Mouse (Mus musculus) liver, embryonic 16.5 days (tissue): ENCODE results near the gene Slc2a3. TPM values are rescaled to one million over a fixed set of nuclear protein-coding genes. Genes with fewer than 3 reads are reported as not detected.
"Not testable (repeated sequence)": the region's sequence is repeated elsewhere in the genome, so short reads cannot be mapped to it uniquely, and the experiment has no call there.

Experiments used
- ATAC-seq: fragments of 200-750 bp; cut with Nextera tagmentation; 2 replicates; pipeline ENCODE4 v1.8.0; 2017; ENCODE audit warnings: low read depth, mild to moderate bottlenecking, moderate number of reproducible peaks, moderate library complexity
- H3K27ac ChIP-seq: fragments of 300-500 bp; sonication (generic); 2 replicates; pipeline ENCODE4 v1.5.1; 2014; ENCODE audit warnings: mild to moderate bottlenecking, low read length
- H3K27me3 ChIP-seq: fragments of 300-500 bp; sonication (generic); 2 replicates; pipeline ENCODE4 v1.6.1; 2014; ENCODE audit warnings: low read depth, low read length, mixed read lengths; ENCODE audit not compliant: control insufficient read depth, insufficient read depth
- H3K36me3 ChIP-seq: fragments of 300-500 bp; sonication (generic); 2 replicates; pipeline ENCODE4 v1.6.1; 2014; ENCODE audit warnings: mild to moderate bottlenecking; ENCODE audit not compliant: control insufficient read depth, insufficient read depth
- H3K4me1 ChIP-seq: fragments of 300-500 bp; sonication (generic); 2 replicates; pipeline ENCODE4 v1.6.1; 2014; ENCODE audit warnings: low read depth, low read length, mixed read lengths; ENCODE audit not compliant: control insufficient read depth
- H3K4me2 ChIP-seq: fragments of 300-500 bp; sonication (generic); 2 replicates; pipeline ENCODE4 v1.6.1; 2014; ENCODE audit warnings: low read depth, low read length, mixed read lengths
- H3K4me3 ChIP-seq: fragments of 300-500 bp; sonication (generic); 2 replicates; pipeline ENCODE4 v1.5.1; 2014; ENCODE audit warnings: low read depth, mild to moderate bottlenecking, low read length
- H3K9ac ChIP-seq: fragments of 300-500 bp; sonication (generic); 2 replicates; pipeline ENCODE4 v1.6.1; 2014; ENCODE audit warnings: low read depth, low read length
- H3K9me3 ChIP-seq: fragments of 300-500 bp; sonication (generic); replicated peaks from 2 replicates; pipeline ENCODE4 v1.6.1; 2016; ENCODE audit warnings: low read length; ENCODE audit not compliant: control insufficient read depth
- WGBS: fragments of 180-500 bp; shearing (Covaris S2); extraction: QIAGEN DNeasy Blood & Tissue Kit; methylation state at CpG from one replicate; pipeline ENCODE4 v1.1.7; 2014; ENCODE audit not compliant: insufficient replicate concordance; 5-methylcytosine and 5-hydroxymethylcytosine counted together
- polyA plus RNA-seq: library from polyadenylated mRNA; unstranded; fragments of >200 nt; fragmentation: Nextera tagmentation; extraction: Ambion mirVana; gene quantifications from 2 replicates; pipeline ENCODE4 v1.2.1, GENCODE M21; 2015

The Slc2a3 gene
- polyA plus RNA-seq, 1 experiment from 2014 or later: 13.0 TPM

GRCm38 (mm10) chr6:122707036-122707800 lies 94.2 kb downstream of the Slc2a3 start, which contains the start of gene Nanog:
TSS of gene Nanog (plus strand) at chr6:122707489.
- no peak within 1 kb of the TSS for H3K4me2 ChIP-seq
- no peak for ATAC-seq
- no peaks in the 10 kb centered on the region for H3K36me3 ChIP-seq
- H3K9me3 ChIP-seq: no peaks in the 10 kb centered on the region
- H3K27me3 ChIP-seq: no peaks in the 10 kb centered on the region
- H3K27ac ChIP-seq: no peak within 1 kb of the TSS
- no peaks in the 10 kb centered on the region for H3K4me1 ChIP-seq
- WGBS: 25% methylated on average over 12 of the region's 12 CpGs
- no peak within 1 kb of the TSS for H3K9ac ChIP-seq
- no peak within 1 kb of the TSS for H3K4me3 ChIP-seq

GRCm38 (mm10) chr6:122706337-122706840 lies 95.1 kb downstream of the Slc2a3 start:
- H3K27ac ChIP-seq: no peak overlapping the region
- 63% methylated on average over 12 of the region's 12 CpGs for WGBS
- H3K9me3 ChIP-seq: no peaks in the 10 kb centered on the region
- no peak overlapping the region for H3K9ac ChIP-seq
- ATAC-seq: no peak
- no peak overlapping the region for H3K4me2 ChIP-seq
- no peaks in the 10 kb centered on the region for H3K36me3 ChIP-seq
- H3K4me1 ChIP-seq: no peaks in the 10 kb centered on the region
- H3K4me3 ChIP-seq: no peak overlapping the region
- no peaks in the 10 kb centered on the region for H3K27me3 ChIP-seq

GRCm38 (mm10) chr6:122703706-122704105 lies 97.7 kb downstream of the Slc2a3 start:
- Histone ChIP-seq H3K4me3 (no peak overlapping the region), H3K27me3 (no peaks in the 10 kb centered on the region), H3K36me3 (no peaks in the 10 kb centered on the region), H3K27ac (no peak overlapping the region), H3K4me1 (no peaks in the 10 kb centered on the region), H3K4me2 (no peak overlapping the region), H3K9me3 (no peaks in the 10 kb centered on the region), H3K9ac (no peak overlapping the region)
- 29% methylated on average over 1 of the region's 1 CpGs for WGBS
- ATAC-seq: no peak

DNA sequence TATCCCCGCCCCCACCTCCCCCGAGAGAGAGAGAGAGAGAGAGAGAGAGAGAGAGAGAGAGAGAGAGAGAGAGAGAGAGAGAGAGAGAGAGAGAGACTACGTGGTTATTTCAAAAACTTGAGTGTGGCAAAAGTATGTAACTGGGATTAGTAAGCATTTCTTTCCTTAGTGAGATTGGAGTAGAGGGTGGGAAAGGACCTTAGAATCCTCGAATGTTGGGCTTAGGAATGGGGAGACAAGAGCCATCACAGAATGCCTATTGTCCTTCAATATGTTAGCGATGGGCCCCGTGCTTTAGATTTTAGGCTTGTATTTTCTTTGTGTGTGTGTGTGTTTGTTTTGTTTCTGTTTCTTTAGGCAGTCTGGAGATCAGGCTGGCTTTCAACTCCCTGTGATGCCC lies 98.2 kb downstream of the Slc2a3 start:
- WGBS: 25% methylated on average over 6 of the region's 6 CpGs
- ATAC-seq: no peak
- no peak overlapping the region for H3K4me2 ChIP-seq

DNA sequence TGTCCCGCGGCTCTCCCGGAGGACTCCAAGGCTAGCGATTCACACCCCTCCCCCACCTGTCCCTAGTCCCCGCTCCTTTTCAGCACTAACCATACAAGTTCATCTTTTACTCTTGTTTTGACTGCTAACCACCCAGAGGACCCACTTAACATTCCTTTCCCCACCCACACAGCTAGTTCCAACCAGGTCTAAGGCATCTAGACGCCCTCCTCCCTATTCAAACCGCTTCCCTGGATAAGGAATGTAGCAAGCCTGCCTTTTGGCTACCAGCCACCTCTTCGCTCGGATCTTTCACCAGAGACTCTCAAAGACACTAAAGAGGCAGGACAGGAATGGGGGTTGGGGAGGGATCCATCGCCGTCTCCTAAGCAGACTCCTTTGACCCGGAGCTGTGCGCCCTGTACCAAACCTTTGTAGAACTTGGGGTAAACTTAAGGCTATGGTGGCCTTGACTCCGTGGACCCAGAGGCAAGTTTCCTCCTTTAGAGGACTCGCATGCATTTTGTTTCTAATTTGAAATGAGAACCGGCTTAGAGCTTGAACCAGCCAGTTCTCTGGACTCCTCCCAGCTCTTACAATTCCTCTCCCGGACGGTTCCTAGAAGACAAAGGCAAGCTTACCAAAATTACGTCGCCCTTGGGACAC lies 98.8 kb downstream of the Slc2a3 start:
- no peaks in the 10 kb centered on the region for H3K27me3 ChIP-seq
- H3K4me1 ChIP-seq: no peaks in the 10 kb centered on the region
- H3K27ac ChIP-seq: no peak overlapping the region
- ATAC-seq: no peak
- WGBS: 21% methylated on average over 20 of the region's 20 CpGs
- no peak overlapping the region for H3K4me3 ChIP-seq
- H3K36me3 ChIP-seq: no peaks in the 10 kb centered on the region
- no peaks in the 10 kb centered on the region for H3K9me3 ChIP-seq
- no peak overlapping the region for H3K9ac ChIP-seq
- H3K4me2 ChIP-seq: no peak overlapping the region

More for the DNA sequence above, 98.2 kb downstream of the Slc2a3 start:
- Histone ChIP-seq H3K27ac (no peak overlapping the region), H3K4me1 (no peaks in the 10 kb centered on the region), H3K9me3 (no peaks in the 10 kb centered on the region), H3K36me3 (no peaks in the 10 kb centered on the region), H3K9ac (no peak overlapping the region), H3K27me3 (no peaks in the 10 kb centered on the region), H3K4me3 (no peak overlapping the region)

GRCm38 (mm10) chr6:122701816-122702215 lies 99.6 kb downstream of the Slc2a3 start:
- H3K9me3 ChIP-seq: no peaks in the 10 kb centered on the region
- H3K4me2 ChIP-seq: no peak overlapping the region
- H3K4me3 ChIP-seq: no peak overlapping the region
- H3K27ac ChIP-seq: no peak overlapping the region
- H3K36me3 ChIP-seq: no peaks in the 10 kb centered on the region
- no peak overlapping the region for H3K9ac ChIP-seq
- no peaks in the 10 kb centered on the region for H3K27me3 ChIP-seq
- no peak for ATAC-seq
- no peaks in the 10 kb centered on the region for H3K4me1 ChIP-seq
- WGBS: 75% methylated on average over 5 of the region's 5 CpGs

DNA sequence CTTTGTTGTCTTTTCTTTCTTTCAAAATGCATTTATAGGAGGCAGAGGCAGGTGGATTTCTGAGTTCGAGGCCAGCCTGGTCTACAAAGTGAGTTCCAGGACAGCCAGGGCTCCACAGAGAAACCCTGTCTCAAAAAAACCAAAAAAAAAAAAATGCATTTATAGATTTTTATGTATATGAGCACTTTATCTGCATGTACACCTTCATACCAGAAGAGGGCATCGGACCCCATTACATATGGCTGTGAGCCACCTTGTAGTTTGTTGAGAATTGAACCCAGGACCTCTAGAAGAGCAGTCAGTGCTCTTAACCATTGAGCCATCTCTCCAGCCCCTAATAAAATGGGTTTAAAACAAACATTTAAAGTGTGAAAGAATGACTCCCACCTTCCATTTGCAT lies 101.8 kb downstream of the Slc2a3 start:
- not testable (repeated sequence) for ATAC-seq, H3K4me1 ChIP-seq, H3K4me2 ChIP-seq, H3K9me3 ChIP-seq, H3K9ac ChIP-seq, H3K27ac ChIP-seq, H3K27me3 ChIP-seq, H3K36me3 ChIP-seq, H3K4me3 ChIP-seq
- WGBS: 57% methylated on average over 2 of the region's 2 CpGs

DNA sequence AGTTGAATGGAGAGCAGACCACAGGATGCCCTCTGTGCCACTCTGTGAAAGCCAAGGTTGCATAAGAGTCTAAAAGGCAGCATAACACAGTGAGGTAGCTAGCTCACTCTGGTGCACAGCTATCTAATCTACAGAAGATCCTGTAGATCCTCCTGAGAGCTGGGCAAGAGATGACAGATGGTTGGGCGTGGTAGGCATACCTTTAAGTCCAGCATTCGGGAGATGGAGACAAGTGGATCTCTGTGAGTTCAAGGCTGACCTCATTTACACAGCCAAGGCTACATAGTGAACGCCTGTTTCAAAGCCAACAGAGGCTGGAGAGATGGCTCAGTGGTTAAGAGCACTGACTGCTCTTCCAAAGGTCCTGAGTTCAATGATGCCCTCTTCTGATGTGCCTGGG lies 106.0 kb downstream of the Slc2a3 start:
- Histone ChIP-seq H3K4me2 (no peak overlapping the region), H3K4me3 (no peak overlapping the region), H3K27me3 (no peaks in the 10 kb centered on the region), H3K4me1 (no peaks in the 10 kb centered on the region), H3K9ac (no peak overlapping the region), H3K27ac (no peak overlapping the region), H3K36me3 (no peaks in the 10 kb centered on the region), H3K9me3 (no peaks in the 10 kb centered on the region)
- no peak for ATAC-seq
- WGBS: 50% methylated on average over 3 of the region's 3 CpGs

GRCm38 (mm10) chr6:122690082-122690481 lies 111.4 kb downstream of the Slc2a3 start:
- Histone ChIP-seq H3K27me3 (no peaks in the 10 kb centered on the region), H3K9ac (no peak overlapping the region), H3K4me1 (no peaks in the 10 kb centered on the region), H3K36me3 (no peaks in the 10 kb centered on the region), H3K27ac (no peak overlapping the region), H3K9me3 (no peaks in the 10 kb centered on the region), H3K4me2 (no peak overlapping the region), H3K4me3 (no peak overlapping the region)
- no peak for ATAC-seq
- 66% methylated on average over 5 of the region's 5 CpGs for WGBS
